Mouse (Mus musculus) E14TG2a.4 (cell line): ENCODE measurements at regions not wholly inside any gene's neighbourhood (a gene's known extent, or its start where the extent isn't known, plus 50 kb on each side); places are given as distances from the start of the nearest gene placed in this dataset.

Experiments used
- H3K27me3 ChIP-seq: 2 replicates; pipeline ENCODE4 v1.6.1; 2014; ENCODE audit warnings: low read length, control low read depth; ENCODE audit not compliant: insufficient read depth
- H3K36me3 ChIP-seq: 2 replicates; pipeline ENCODE4 v1.6.1; 2014; ENCODE audit warnings: low read length, control low read depth; ENCODE audit not compliant: insufficient read depth
- H3K4me1 ChIP-seq: replicated peaks from 2 replicates; pipeline ENCODE4 v1.6.1; 2014; ENCODE audit warnings: low read depth, low read length, control low read depth
- H3K4me3 ChIP-seq: replicated peaks from 2 replicates; pipeline ENCODE4 v1.5.1; 2014; ENCODE audit warnings: mild to moderate bottlenecking, low read length
- H3K9me3 ChIP-seq: 2 replicates; pipeline ENCODE4 v1.6.1; 2014; ENCODE audit warnings: low read length, control low read depth
- CTCF ChIP-seq: conservative IDR thresholded peaks from 2 replicates; pipeline ENCODE4 v1.5.1; 2014; ENCODE audit warnings: low read length
- NANOG ChIP-seq: IDR thresholded peaks from 2 replicates; pipeline ENCODE4 v1.6.1; 2014; ENCODE audit warnings: borderline replicate concordance, low read length, mixed read lengths
- POU5F1 ChIP-seq: IDR thresholded peaks from 2 replicates; pipeline ENCODE4 v1.6.1; 2014; ENCODE audit warnings: low read length, borderline replicate concordance

DNA sequence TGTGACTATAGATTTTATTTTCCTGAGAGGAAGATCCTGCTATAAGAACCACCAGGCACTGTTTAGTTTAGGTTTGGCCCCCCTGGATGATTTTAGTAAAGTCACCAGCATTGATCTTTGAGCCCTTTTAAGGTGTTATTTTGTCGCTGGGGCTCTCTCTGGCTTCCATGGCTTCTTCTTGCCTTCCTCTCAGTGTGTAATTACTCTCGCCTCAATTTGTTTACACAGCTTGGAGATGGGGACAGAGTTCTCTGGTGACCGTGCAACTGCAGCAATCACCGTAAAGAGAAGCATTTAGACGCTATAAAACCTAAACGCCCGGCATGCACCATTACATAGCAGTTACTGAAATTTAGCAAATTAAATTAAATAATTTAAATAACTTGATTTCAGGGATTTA is 788.5 kb upstream of the Car8 start:
- Histone ChIP-seq H3K36me3 (no peaks in the 10 kb centered on the region), H3K4me3 (no peak overlapping the region; the same call in 1 of the 2 replicates), H3K27me3 (peaks cover 11% of the 10 kb centered on the region), H3K4me1 (peaks cover 54% of the 10 kb centered on the region), H3K9me3 (no peaks in the 10 kb centered on the region)
- no peak for TF ChIP-seq POU5F1
- no peak for TF ChIP-seq NANOG
- no peak for TF ChIP-seq CTCF

- Histone ChIP-seq H3K4me3 (no peak overlapping the region), H3K36me3 (no peaks in the 10 kb centered on the region), H3K4me1 (peaks cover 49% of the 10 kb centered on the region), H3K9me3 (no peaks in the 10 kb centered on the region), H3K27me3 (peaks cover 11% of the 10 kb centered on the region)
- TF ChIP-seq NANOG (no peak), POU5F1 (no peak), CTCF (no peak)
These were observed 788.0 kb upstream of the Car8 start for GRCm38 (mm10) chr4:9026841-9027240.

- Histone ChIP-seq H3K4me3 (no peak overlapping the region), H3K9me3 (no peaks in the 10 kb centered on the region), H3K36me3 (no peaks in the 10 kb centered on the region), H3K27me3 (peaks cover 11% of the 10 kb centered on the region), H3K4me1 (peaks cover 40% of the 10 kb centered on the region)
- no peak for TF ChIP-seq CTCF
- TF ChIP-seq POU5F1 = no peak
- TF ChIP-seq NANOG = no peak
These were observed 787.1 kb upstream of the Car8 start for GRCm38 (mm10) chr4:9025821-9026470.

GRCm38 (mm10) chr4:9024216-9024925 is 785.5 kb upstream of the Car8 start:
- H3K36me3 ChIP-seq = no peaks in the 10 kb centered on the region
- H3K4me1 ChIP-seq = peaks cover 24% of the 10 kb centered on the region
- H3K27me3 ChIP-seq = peaks cover 14% of the 10 kb centered on the region
- no peaks in the 10 kb centered on the region for H3K9me3 ChIP-seq
- no peak overlapping the region for H3K4me3 ChIP-seq
- no peak for TF ChIP-seq POU5F1
- no peak for TF ChIP-seq NANOG
- TF ChIP-seq CTCF = no peak

- TF ChIP-seq CTCF (no peak), POU5F1 (no peak), NANOG (no peak)
- no peaks in the 10 kb centered on the region for H3K36me3 ChIP-seq
- no peaks in the 10 kb centered on the region for H3K9me3 ChIP-seq
- no peak overlapping the region for H3K4me3 ChIP-seq
- peaks cover 5% of the 10 kb centered on the region for H3K27me3 ChIP-seq
- H3K4me1 ChIP-seq = peaks cover 29% of the 10 kb centered on the region
These were observed 780.6 kb upstream of the Car8 start for GRCm38 (mm10) chr4:9019241-9020110.

GRCm38 (mm10) chr4:9018236-9018635 is 779.4 kb upstream of the Car8 start:
- no peak for TF ChIP-seq CTCF
- no peak for TF ChIP-seq POU5F1
- no peak for TF ChIP-seq NANOG
- Histone ChIP-seq H3K36me3 (no peaks in the 10 kb centered on the region), H3K27me3 (peaks cover 5% of the 10 kb centered on the region), H3K4me3 (no peak overlapping the region), H3K9me3 (no peaks in the 10 kb centered on the region), H3K4me1 (peaks cover 32% of the 10 kb centered on the region)

- Histone ChIP-seq H3K9me3 (no peaks in the 10 kb centered on the region), H3K27me3 (peaks cover 7% of the 10 kb centered on the region), H3K36me3 (no peaks in the 10 kb centered on the region), H3K4me1 (peaks cover 44% of the 10 kb centered on the region), H3K4me3 (no peak overlapping the region)
- no peak for TF ChIP-seq NANOG
- no peak for TF ChIP-seq CTCF
These were observed 777.7 kb upstream of the Car8 start for GRCm38 (mm10) chr4:9016504-9017040.

GRCm38 (mm10) chr4:9015528-9016503 is 777.0 kb upstream of the Car8 start:
- peaks cover 7% of the 10 kb centered on the region for H3K27me3 ChIP-seq
- peaks cover 49% of the 10 kb centered on the region for H3K4me1 ChIP-seq
- H3K36me3 ChIP-seq = no peaks in the 10 kb centered on the region
- H3K9me3 ChIP-seq = no peaks in the 10 kb centered on the region
- H3K4me3 ChIP-seq = peak overlapping the region; percentile 42; the same call in 1 of the 2 replicates
- TF ChIP-seq CTCF = no peak
- peak; percentile 13; the same call in 1 of the 2 replicates for TF ChIP-seq NANOG
- TF ChIP-seq POU5F1 = no peak
